Mouse (Mus musculus): Measurements from ENCODE around the gene Alg12.
"Not testable (repeated sequence)": the region's sequence is repeated elsewhere in the genome, so short reads cannot be mapped to it uniquely, and the experiment has no call there.

Alg12 gene

DNA sequence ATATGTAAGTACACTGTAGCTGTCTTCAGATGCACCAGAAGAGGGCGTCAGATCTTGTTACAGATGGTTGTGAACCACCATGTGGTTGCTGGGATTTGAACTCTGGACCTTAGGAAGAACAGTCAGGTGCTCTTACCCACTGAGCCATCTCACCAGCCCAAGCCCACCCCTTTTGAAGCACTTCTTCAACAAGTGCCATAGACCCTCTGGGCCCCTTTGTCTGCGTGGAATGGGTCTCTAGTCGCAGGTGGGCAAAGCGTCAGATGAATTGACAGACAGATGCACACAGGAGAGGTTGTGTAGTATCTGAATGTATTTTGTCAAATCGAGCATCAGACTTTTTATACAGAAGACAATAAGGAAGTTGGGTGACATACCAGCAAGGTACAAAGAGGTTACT lies 24.4 kb downstream of the Alg12 start:
- in situ Hi-C loops (cut with MboI; ENCODE audit: low sequenced_read_pairs): not testable (repeated sequence)

DNA sequence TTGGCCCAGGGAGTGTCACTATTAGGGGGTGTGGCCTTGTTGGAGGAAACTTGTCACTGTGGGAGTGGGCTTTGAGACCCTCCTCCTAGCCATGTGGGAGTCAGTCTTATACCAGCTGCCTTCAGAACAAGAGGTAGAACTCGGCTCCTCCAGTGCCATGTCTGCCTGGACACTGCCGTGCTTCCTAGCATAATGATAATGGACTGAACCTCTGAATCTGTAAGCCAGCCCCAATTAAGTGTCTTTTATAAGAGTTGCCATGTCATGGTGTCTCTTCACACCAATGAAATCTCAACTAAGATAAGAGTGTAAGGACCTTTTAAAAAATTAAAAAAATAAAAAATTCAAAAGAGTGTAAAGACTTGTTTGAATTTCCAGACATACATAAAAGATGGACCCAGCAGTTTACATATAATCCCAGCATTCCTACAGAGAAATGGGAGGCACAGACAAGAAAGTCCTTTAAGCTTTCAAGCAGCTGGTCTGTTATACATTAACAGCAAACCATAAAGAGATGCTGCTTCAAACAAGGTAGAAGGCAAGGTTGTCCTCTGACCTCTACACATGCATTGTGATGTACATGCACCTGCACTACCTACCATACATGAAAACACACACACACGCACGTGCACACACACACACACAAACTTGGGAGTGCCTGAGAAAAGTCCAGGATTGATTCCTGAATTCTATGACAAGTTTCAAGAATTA lies 26.8 kb downstream of the Alg12 start:
- in situ Hi-C loops (cut with MboI; ENCODE audit: low sequenced_read_pairs): no loop called here

DNA sequence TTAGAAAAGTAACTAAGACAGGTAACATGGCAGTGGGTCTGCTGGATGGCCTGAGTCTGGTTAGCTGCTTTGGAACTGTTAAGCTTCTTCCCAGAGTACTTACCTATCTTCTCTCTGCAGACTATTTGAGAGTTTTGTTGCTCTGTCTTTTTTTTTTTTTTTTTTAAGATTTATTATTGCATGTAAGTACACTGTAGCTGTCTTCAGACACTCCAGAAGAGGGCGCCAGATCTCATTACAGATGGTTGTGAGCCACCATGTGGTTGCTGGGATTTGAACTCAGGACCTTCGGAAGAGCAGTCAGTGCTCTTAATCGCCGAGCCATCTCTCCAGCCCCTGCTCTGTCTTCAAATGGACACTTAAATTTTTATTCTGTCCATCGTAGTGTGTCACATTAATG lies 44.5 kb downstream of the Alg12 start:
- in situ Hi-C loops (cut with MboI; ENCODE audit: low sequenced_read_pairs): not testable (repeated sequence)

DNA sequence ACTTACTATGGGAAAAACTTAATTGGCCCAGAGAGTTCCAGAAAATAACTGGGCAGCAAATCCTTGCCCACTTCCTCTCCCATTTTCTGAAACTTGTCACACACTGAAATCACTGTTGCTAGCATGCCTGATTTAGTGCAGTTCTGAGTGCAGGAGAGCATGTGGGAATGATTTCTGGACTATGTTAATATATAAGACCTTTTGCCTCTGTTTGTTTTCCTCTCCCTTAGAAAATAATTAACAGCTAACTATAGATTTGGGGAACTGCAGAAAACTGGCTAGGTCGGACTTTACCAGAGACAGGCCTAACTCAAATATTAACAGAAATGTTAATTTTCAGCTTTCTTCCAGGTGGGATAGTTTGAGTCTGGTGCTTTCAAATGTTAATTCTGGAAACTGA lies 50.6 kb downstream of the Alg12 start:
- in situ Hi-C loops (cut with MboI; ENCODE audit: low sequenced_read_pairs): no loop called here

DNA sequence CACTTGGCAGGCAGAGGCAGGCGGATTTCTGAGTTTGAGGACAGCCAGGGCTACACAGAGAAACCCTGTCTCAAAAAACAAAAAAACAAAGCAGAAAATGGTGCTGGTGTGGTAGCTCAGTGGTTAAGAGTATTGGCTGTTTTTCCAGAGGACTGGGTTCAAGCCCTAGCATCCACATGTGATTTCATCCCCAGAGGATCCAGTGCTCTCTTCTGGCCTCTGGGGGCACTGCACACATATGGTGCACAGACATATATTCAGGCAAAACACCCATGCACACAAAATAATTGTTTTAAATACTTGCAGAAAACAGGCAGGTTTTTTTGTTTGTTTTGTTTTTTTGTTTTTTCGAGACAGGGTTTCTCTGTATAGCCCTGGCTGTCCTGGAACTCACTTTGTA lies 53.0 kb downstream of the Alg12 start:
- in situ Hi-C loops (cut with MboI; ENCODE audit: low sequenced_read_pairs): not testable (repeated sequence)

DNA sequence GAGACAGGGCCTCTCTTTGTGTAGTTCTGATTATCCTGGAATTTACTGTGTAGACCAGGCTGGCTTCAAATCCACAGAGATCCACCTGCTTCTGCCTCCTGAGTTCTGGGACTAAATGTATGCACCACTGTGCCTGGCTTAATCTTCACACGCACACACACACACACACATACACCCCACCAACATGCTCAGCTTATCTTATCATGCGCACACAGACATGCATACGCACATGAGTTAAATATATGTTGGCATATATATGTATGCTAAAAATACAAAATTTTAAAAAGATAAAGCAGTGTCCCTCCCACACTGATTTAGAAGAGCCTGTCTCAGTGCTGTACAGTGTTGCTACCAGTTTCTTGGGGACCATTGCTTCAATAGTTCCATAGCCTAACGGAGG lies 57.6 kb downstream of the Alg12 start:
- in situ Hi-C loops (cut with MboI; ENCODE audit: low sequenced_read_pairs): no loop called here

DNA sequence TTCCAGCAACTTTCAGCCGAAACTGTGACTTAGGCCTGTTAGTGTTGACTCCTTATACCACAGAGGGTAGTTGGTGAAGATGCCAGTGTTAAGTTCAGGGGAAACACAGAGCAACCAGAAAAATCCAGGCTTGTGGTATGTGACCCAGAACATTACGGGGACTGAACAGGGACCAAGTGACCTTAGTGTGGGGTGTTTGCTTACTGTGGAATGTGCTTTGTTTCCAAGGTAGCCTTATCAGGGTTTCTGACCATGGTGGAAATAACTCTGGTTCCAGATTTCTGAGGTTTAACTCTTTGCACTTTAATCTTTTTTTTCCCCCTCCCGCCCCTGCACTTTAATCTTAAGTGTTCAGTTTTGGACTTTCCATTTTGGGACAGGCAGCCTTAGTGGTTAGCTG lies 61.1 kb downstream of the Alg12 start:
- in situ Hi-C loops (cut with MboI; ENCODE audit: low sequenced_read_pairs): no loop called here

DNA sequence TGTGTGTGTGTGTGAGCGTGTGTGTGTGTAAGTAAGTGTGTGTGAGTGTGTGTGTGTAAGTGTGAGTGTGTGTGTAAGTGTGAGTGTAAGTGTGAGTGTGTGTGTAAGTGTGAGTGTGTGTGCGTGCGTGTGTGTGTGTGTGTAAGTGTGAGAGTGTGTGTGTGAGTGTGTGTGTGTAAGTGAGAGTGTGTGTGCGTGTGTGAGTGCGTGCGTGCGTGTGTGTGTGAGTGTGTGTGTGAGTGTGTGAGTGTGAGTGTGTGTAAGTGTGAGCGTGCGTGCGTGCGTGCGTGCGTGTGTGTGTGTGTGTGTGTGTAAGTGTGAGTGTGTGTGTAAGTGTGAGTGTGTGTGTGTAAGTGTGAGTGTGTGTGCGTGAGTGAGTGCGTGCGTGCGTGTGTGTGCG lies 63.4 kb downstream of the Alg12 start:
- in situ Hi-C loops (cut with MboI; ENCODE audit: low sequenced_read_pairs): no loop called here
